Mouse (Mus musculus): Measurements from ENCODE around the gene Gpr26.
A peak's percentile ranks its signal among the peaks of the same experiment; 100 is the strongest.

The Gpr26 gene

GRCm38 (mm10) chr7:131966023-131966915 lies at the start of gene Gpr26:
Gpr26 (plus strand) TSS chr7:131966460.
- DNase-seq (ENCODE audit: low spot score), result no peak

GRCm38 (mm10) chr7:131917384-131917783 lies 48.9 kb upstream of the Gpr26 start:
- no peak for DNase-seq (ENCODE audit: low spot score)

GRCm38 (mm10) chr7:131927288-131928050 lies 38.8 kb upstream of the Gpr26 start:
- DNase-seq (ENCODE audit: low spot score), result no peak

- DNase-seq (ENCODE audit: low spot score), result no peak
Measured at GRCm38 (mm10) chr7:131937611-131938010, 28.6 kb upstream of the Gpr26 start.

GRCm38 (mm10) chr7:131951131-131951530 lies 15.1 kb upstream of the Gpr26 start:
- DNase-seq (ENCODE audit: low spot score), result no peak

GRCm38 (mm10) chr7:131953402-131953801 lies 12.9 kb upstream of the Gpr26 start:
- DNase-seq (ENCODE audit: low spot score), result no peak

GRCm38 (mm10) chr7:131958705-131959104 lies 7.6 kb upstream of the Gpr26 start:
- no peak for DNase-seq (ENCODE audit: low spot score)

GRCm38 (mm10) chr7:131960551-131960950 lies 5.7 kb upstream of the Gpr26 start:
- peak; percentile 80 for DNase-seq (ENCODE audit: low spot score)

GRCm38 (mm10) chr7:131966916-131967494 lies 745 bp downstream of the Gpr26 start:
- DNase-seq (ENCODE audit: low spot score), result peak; percentile 42

- no peak for DNase-seq (ENCODE audit: low spot score)
Measured at GRCm38 (mm10) chr7:131970255-131970654, 4.0 kb downstream of the Gpr26 start.

GRCm38 (mm10) chr7:131975867-131976266 lies 9.6 kb downstream of the Gpr26 start:
- no peak for DNase-seq (ENCODE audit: low spot score)

- no peak for DNase-seq (ENCODE audit: low spot score)
Measured at GRCm38 (mm10) chr7:131978609-131979008, 12.3 kb downstream of the Gpr26 start.

- DNase-seq (ENCODE audit: low spot score), result no peak
Measured at GRCm38 (mm10) chr7:131989056-131989455, 22.8 kb downstream of the Gpr26 start.

GRCm38 (mm10) chr7:131992226-131992625 lies 26.0 kb downstream of the Gpr26 start:
- no peak for DNase-seq (ENCODE audit: low spot score)

- no peak for DNase-seq (ENCODE audit: low spot score)
Measured at GRCm38 (mm10) chr7:131992873-131993272, 26.6 kb downstream of the Gpr26 start.

GRCm38 (mm10) chr7:132005996-132006696 lies 39.9 kb downstream of the Gpr26 start:
- no peak for DNase-seq (ENCODE audit: low spot score)

- DNase-seq (ENCODE audit: low spot score), result no peak
Measured at GRCm38 (mm10) chr7:132009002-132009401, 42.7 kb downstream of the Gpr26 start.

GRCm38 (mm10) chr7:132012969-132013679 lies 46.9 kb downstream of the Gpr26 start:
- DNase-seq (ENCODE audit: low spot score), result no peak

GRCm38 (mm10) chr7:132013970-132014369 lies 47.7 kb downstream of the Gpr26 start:
- DNase-seq (ENCODE audit: low spot score), result no peak

GRCm38 (mm10) chr7:132015193-132015592 lies 48.9 kb downstream of the Gpr26 start:
- no peak for DNase-seq (ENCODE audit: low spot score)

- no peak for DNase-seq (ENCODE audit: low spot score)
Measured at GRCm38 (mm10) chr7:132015933-132016332, 49.7 kb downstream of the Gpr26 start.

Data from testis, postnatal 10 days (tissue).